Mouse (Mus musculus) CH12.LX (cell line): ENCODE results near the gene Cmss1.

Source experiments
- CTCF ChIP-seq, 2 experiments: IDR thresholded peaks in 1 of 2; conservative IDR thresholded peaks in 1 of 2; 2 replicates each; pipeline ENCODE4 v1.5.1; 2011 to 2012; ENCODE audit warnings: low read depth in 2 of 2, low read length in 2 of 2, improper control_type of control experiment in 1 of 2, inconsistent platforms in 1 of 2, mild to moderate bottlenecking in 1 of 2, moderate library complexity in 1 of 2
- HCFC1 ChIP-seq: IDR thresholded peaks from 2 replicates; pipeline ENCODE4 v1.6.1; 2012; ENCODE audit warnings: low read depth, mild to moderate bottlenecking, inconsistent platforms, low read length, improper control_type of control experiment

DNA sequence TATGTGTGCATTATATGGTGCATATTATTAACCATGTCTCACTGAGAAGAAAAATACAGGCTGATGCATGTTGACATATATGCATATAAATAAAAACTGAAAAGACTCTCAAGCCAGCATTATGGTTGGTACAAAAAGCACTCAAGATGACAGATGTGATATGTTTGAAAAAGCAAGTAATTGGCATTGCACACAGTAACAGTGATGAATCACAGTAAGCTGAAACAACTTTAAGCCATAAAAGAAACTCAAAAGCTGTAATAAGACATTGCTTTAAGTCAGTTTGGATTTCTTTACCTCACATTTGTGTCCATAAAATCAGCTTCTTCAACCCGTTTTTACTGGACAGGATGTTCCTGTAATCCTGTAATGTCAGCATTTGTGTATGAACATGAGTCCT lies 41.9 kb downstream of the Cmss1 start:
- TF ChIP-seq CTCF (conservative IDR thresholded peaks at IDR 0.05 in 1 of 2, IDR thresholded peaks at IDR 0.05 in 1 of 2; ENCODE audit: low read depth in 2 of 2, low read length in 2 of 2) (no peak), HCFC1 (no peak)
